Mouse (Mus musculus) kidney, postnatal 0 days (tissue): ENCODE measurements around the gene Cldn22. TPM values are rescaled to one million over a fixed set of nuclear protein-coding genes. Genes with fewer than 3 reads are reported as not detected.

Experiments used
- ATAC-seq: fragments of 200-750 bp; cut with Nextera tagmentation; replicated peaks from 2 replicates; pipeline ENCODE4 v1.8.0; 2017; ENCODE audit warnings: low read depth, moderate number of reproducible peaks, moderate TSS enrichment, moderate library complexity; ENCODE audit not compliant: low FRiP score
- DNase-seq: peaks from one replicate; pipeline ENCODE4 v3.0.0-alpha.2; 2016; ENCODE audit warnings: low spot score
- H3K27ac ChIP-seq: fragments of 300-500 bp; sonication (generic); 2 replicates; pipeline ENCODE4 v1.5.1; 2014; ENCODE audit warnings: mild to moderate bottlenecking
- H3K27me3 ChIP-seq: fragments of 300-500 bp; sonication (generic); 2 replicates; pipeline ENCODE4 v1.6.1; 2014; ENCODE audit warnings: low read length, mixed read lengths; ENCODE audit not compliant: insufficient read depth
- H3K36me3 ChIP-seq: fragments of 300-500 bp; sonication (generic); 2 replicates; pipeline ENCODE4 v1.6.1; 2014; ENCODE audit warnings: low read length, mixed read lengths; ENCODE audit not compliant: insufficient read depth
- H3K4me1 ChIP-seq: fragments of 300-500 bp; sonication (generic); replicated peaks from 2 replicates; pipeline ENCODE4 v1.6.1; 2014; ENCODE audit warnings: antibody characterized with exemption, low read length, mixed read lengths; ENCODE audit not compliant: insufficient read depth
- H3K4me2 ChIP-seq: fragments of 300-500 bp; sonication (generic); 2 replicates; pipeline ENCODE4 v1.6.1; 2014; ENCODE audit warnings: mild to moderate bottlenecking, low read length, moderate library complexity, mixed read lengths
- H3K4me3 ChIP-seq: fragments of 300-500 bp; sonication (generic); replicated peaks from 2 replicates; pipeline ENCODE4 v1.5.1; 2014; ENCODE audit warnings: low read depth, low read length
- H3K9ac ChIP-seq: fragments of 300-500 bp; sonication (generic); 2 replicates; pipeline ENCODE4 v1.6.1; 2014; ENCODE audit warnings: low read depth, low read length
- H3K9me3 ChIP-seq: fragments of 300-500 bp; sonication (generic); replicated peaks from 2 replicates; pipeline ENCODE4 v1.6.1; 2016; ENCODE audit warnings: low read length, inconsistent platforms, mixed read lengths
- CTCF ChIP-seq: IDR thresholded peaks from 2 replicates; pipeline ENCODE4 v1.5.1; 2016; ENCODE audit warnings: antibody characterized with exemption, low read depth, mild to moderate bottlenecking, moderate library complexity
- WGBS: fragments of 180-500 bp; shearing (Covaris S2); extraction: QIAGEN DNeasy Blood & Tissue Kit; methylation state at CpG from one replicate; pipeline ENCODE4 v1.1.7; 2014; 5-methylcytosine and 5-hydroxymethylcytosine counted together
- polyA plus RNA-seq: library from polyadenylated mRNA; unstranded; fragments of >200 nt; fragmentation: Nextera tagmentation; extraction: Ambion mirVana; gene quantifications from 2 replicates; pipeline ENCODE4 v1.2.1, GENCODE M21; 2015

Gene Cldn22
- not detected in 2 replicates for polyA plus RNA-seq

- Histone ChIP-seq H3K4me3 (no peak within 1 kb of the TSS), H3K9me3 (no peaks in the 10 kb centered on the region), H3K4me1 (no peaks in the 10 kb centered on the region), H3K36me3 (0 out of 2 replicates have a peak, but pooled peaks cover 7% of the 10 kb centered on the region), H3K9ac (no peak within 1 kb of the TSS), H3K27ac (no peak within 1 kb of the TSS), H3K27me3 (no peaks in the 10 kb centered on the region), H3K4me2 (no peak within 1 kb of the TSS)
- 76% methylated on average over 13 of the region's 13 CpGs for WGBS
- ATAC-seq (no peak), DNase-seq (no peak)
- TF ChIP-seq CTCF: no peak
These were observed at the start of gene Cldn22 for GRCm38 (mm10) chr8:47824182-47824581. Gene Cldn22, plus strand, starts transcription at chr8:47824482.

DNA sequence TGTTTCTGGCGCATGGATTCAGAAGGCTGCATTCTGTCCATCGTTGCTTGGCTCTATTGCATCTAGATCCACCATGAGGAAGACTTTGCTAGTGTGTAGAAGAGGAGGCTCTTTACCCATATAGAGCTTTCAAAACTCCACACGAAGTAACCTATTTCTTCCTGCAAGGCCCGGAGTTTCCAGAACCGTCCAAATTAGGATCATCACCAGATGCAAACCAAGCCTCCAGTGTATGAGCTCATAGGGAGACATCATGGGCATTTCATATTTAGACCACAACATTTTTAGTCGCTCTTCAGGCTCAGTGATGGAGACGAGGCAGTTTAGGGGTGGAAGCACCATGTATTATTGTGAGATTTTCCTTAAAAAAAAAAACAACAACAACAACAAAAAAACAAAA, 46.9 kb upstream of the Cldn22 start:
- Histone ChIP-seq H3K9ac (no peak overlapping the region), H3K27ac (no peak overlapping the region), H3K4me3 (no peak overlapping the region), H3K4me1 (no peaks in the 10 kb centered on the region), H3K27me3 (no peaks in the 10 kb centered on the region), H3K36me3 (no peaks in the 10 kb centered on the region), H3K9me3 (no peaks in the 10 kb centered on the region), H3K4me2 (no peak overlapping the region)
- DNase-seq (no peak), ATAC-seq (no peak)
- WGBS: 91% methylated on average over 7 of the region's 7 CpGs
- TF ChIP-seq CTCF: no peak

- no peak for TF ChIP-seq CTCF
- 66% methylated on average over 6 of the region's 6 CpGs for WGBS
- Histone ChIP-seq H3K4me1 (no peaks in the 10 kb centered on the region), H3K9ac (no peak overlapping the region), H3K27ac (no peak overlapping the region), H3K9me3 (no peaks in the 10 kb centered on the region), H3K4me2 (no peak overlapping the region), H3K4me3 (no peak overlapping the region), H3K27me3 (no peaks in the 10 kb centered on the region), H3K36me3 (no peaks in the 10 kb centered on the region)
- peak; percentile 75 for ATAC-seq
- DNase-seq: no peak
These were observed 44.7 kb upstream of the Cldn22 start for GRCm38 (mm10) chr8:47779589-47779988.

DNA sequence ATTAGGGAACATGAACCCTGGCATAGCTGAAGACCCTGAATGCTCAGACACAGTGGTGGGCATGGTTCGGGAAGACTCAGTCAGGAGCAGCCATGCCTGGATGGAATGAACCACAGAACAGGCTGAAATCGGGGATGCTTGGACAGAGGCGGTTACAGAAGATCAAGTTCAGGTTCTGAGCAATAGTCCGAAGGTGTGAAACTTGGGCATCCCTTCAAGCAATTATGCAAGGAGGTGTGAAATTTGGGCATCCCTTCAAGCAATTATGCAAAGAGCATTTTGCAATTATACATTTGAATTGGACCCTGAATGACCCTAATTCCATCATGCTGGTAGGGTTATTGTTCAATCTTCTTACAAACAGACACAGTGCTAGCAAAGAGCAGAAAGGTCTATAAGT, 42.4 kb upstream of the Cldn22 start:
- Histone ChIP-seq H3K9me3 (no peaks in the 10 kb centered on the region), H3K27ac (no peak overlapping the region), H3K4me1 (no peaks in the 10 kb centered on the region), H3K36me3 (no peaks in the 10 kb centered on the region), H3K4me3 (no peak overlapping the region), H3K9ac (no peak overlapping the region), H3K27me3 (no peaks in the 10 kb centered on the region), H3K4me2 (no peak overlapping the region)
- no peak for TF ChIP-seq CTCF
- DNase-seq (no peak), ATAC-seq (no peak)
- WGBS: 82% methylated on average over 4 of the region's 4 CpGs

DNA sequence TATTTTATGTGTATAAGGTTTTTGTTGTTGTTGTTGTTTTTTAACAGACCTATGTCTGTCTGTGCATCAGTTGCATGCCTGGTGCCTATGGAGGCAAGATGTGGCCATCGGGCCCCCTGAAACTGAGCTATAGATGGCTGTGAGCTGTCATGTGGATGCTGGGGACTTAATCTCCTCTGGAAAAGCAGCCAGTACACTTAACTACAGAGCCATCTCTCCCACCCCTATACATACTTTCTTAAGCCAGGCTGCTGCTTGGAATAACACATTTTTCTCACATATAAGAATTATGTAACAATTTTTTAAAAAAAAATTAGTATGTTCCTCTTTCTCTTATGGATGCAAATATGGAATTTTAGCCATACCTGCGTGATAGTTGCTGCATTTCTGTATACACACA, 40.7 kb upstream of the Cldn22 start:
- WGBS: 95% methylated on average over 2 of the region's 2 CpGs
- H3K27ac ChIP-seq: no peak overlapping the region
- no peak overlapping the region for H3K9ac ChIP-seq
- ATAC-seq (no peak), DNase-seq (no peak)
- H3K27me3 ChIP-seq: no peaks in the 10 kb centered on the region
- TF ChIP-seq CTCF: no peak
- no peaks in the 10 kb centered on the region for H3K9me3 ChIP-seq
- H3K4me3 ChIP-seq: no peak overlapping the region
- H3K4me1 ChIP-seq: no peaks in the 10 kb centered on the region
- no peaks in the 10 kb centered on the region for H3K36me3 ChIP-seq
- H3K4me2 ChIP-seq: no peak overlapping the region

DNA sequence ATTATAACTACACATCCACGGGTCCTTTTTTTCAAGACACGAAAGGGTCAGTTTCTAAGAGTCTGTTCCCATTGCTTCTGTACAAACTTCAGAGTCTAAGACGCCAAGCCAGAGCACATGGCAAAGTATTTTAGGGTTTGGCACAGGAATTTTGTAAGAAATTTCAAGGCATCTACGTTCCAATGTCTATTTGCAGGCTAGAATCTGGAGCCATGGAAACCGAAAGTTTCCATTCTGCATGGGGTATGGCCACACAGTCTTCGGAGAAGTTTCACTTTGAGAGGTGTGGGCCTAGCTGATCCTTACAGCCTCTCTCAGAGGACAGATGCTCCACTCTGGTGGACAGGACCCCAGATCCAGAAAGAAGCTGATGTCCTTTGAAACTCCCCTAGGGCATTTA, 40.3 kb upstream of the Cldn22 start:
- no peak for DNase-seq
- H3K9ac ChIP-seq: no peak overlapping the region
- ATAC-seq: no peak
- no peak overlapping the region for H3K4me2 ChIP-seq
- no peaks in the 10 kb centered on the region for H3K36me3 ChIP-seq
- TF ChIP-seq CTCF: no peak
- no peak overlapping the region for H3K4me3 ChIP-seq
- no peaks in the 10 kb centered on the region for H3K27me3 ChIP-seq
- 91% methylated on average over 6 of the region's 6 CpGs for WGBS
- no peak overlapping the region for H3K27ac ChIP-seq
- no peaks in the 10 kb centered on the region for H3K4me1 ChIP-seq
- H3K9me3 ChIP-seq: no peaks in the 10 kb centered on the region

- Histone ChIP-seq H3K4me1 (no peaks in the 10 kb centered on the region), H3K9ac (no peak overlapping the region), H3K9me3 (no peaks in the 10 kb centered on the region), H3K4me2 (no peak overlapping the region), H3K27ac (no peak overlapping the region), H3K4me3 (no peak overlapping the region), H3K27me3 (no peaks in the 10 kb centered on the region), H3K36me3 (no peaks in the 10 kb centered on the region)
- DNase-seq (no peak), ATAC-seq (no peak)
- 60% methylated on average over 7 of the region's 7 CpGs for WGBS
- no peak for TF ChIP-seq CTCF
These were observed 39.8 kb upstream of the Cldn22 start for GRCm38 (mm10) chr8:47784436-47784835.
